Comparison of ENCODE assay signal across 8 mouse cellular contexts in the genomic region with DNA sequence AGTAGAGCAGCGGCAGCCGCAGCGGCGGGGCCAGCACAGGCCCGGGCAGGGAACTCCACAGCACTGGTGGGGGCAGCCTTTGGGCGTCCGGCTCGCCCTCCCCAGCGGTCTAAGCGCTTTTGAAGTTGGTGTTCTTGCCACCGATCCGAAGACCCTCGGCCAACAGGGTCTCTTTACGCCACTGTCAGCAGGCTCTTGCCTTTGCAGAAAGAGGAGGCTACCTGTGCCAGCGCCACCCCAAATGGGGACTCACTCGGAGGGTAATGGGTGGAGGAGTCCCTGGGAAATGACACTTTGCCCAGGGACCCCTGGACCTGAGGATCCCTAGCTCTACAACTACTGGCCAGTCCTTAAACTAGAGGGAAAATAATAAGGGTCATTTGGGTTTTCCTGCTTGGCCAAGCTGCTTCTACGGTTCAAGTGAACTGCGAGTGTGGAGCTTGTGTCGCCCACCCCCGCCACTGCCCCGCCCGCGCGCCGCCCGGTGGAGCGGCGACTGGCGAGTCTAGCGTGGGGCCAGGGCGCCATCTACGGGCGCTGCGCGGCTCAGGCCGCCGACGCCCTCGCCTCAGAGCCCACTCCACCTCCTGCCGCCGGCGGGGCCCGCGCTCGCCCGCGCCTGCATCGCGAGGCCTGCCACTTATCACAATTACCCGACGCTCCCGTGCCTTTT. TPM values are rescaled to one million over a fixed set of nuclear protein-coding genes. Genes with fewer than 3 reads are reported as not detected.
DNase-seq lines count a peak whose midpoint lies in the region; ATAC-seq lines count a peak whose summit lies in the region.

No protein-coding gene starts in this region.

- H3K27me3 ChIP-seq in kidney, embryonic 16.5 days (ENCODE audit: insufficient read depth, low read length): peaks cover 89% of the 10 kb centered on the region
- peaks cover 88% of the 10 kb centered on the region for H3K27me3 ChIP-seq in stomach, embryonic 16.5 days (ENCODE audit: control insufficient read depth, insufficient read depth, low read length)

- under 1% methylated on average over 52 of the region's 52 CpGs for WGBS in kidney, embryonic 16.5 days
- WGBS in stomach, embryonic 16.5 days: under 1% methylated on average over 52 of the region's 52 CpGs

- H3K4me3 ChIP-seq in kidney, embryonic 16.5 days (ENCODE audit: low read length): peak overlapping the region; percentile 41
- peak overlapping the region; percentile 42 for H3K4me3 ChIP-seq in stomach, embryonic 16.5 days (replicated peaks; ENCODE audit: low read length)

- no peaks in the 10 kb centered on the region for H3K36me3 ChIP-seq in kidney, embryonic 16.5 days (ENCODE audit: insufficient read depth, low read length)
- H3K36me3 ChIP-seq in stomach, embryonic 16.5 days (ENCODE audit: control insufficient read depth, insufficient read depth, low read length): no peaks in the 10 kb centered on the region

- intact Hi-C loops in left cerebral cortex, postnatal 25 days (cut with DNase I): no loop called here

- peaks cover 32% of the 10 kb centered on the region for H3K4me1 ChIP-seq in kidney, embryonic 16.5 days (ENCODE audit: insufficient read depth, low read length)
- peaks cover 16% of the 10 kb centered on the region for H3K4me1 ChIP-seq in stomach, embryonic 16.5 days (ENCODE audit: control insufficient read depth, insufficient read depth, low read length)

- ATAC-seq in granulocyte monocyte progenitor cell, adult 5-6 weeks (replicated peaks; ENCODE audit: poor library complexity, severe bottlenecking): peak; percentile 68
- peak; percentile 47; the same call in 1 of the 2 replicates for ATAC-seq in kidney, embryonic 16.5 days (ENCODE audit: low FRiP score, low TSS enrichment)
- ATAC-seq in megakaryocyte, adult 5-6 weeks (ENCODE audit: poor library complexity, severe bottlenecking): peak; percentile 38; the same call in 1 of the 2 replicates
- ATAC-seq in stomach, embryonic 16.5 days (ENCODE audit: insufficient read depth, low FRiP score): peak; percentile 73; the same call in 1 of the 2 replicates

- no peaks in the 10 kb centered on the region; the same call in 1 of the 2 replicates for H3K9me3 ChIP-seq in kidney, embryonic 16.5 days (ENCODE audit: low read length)
- 0 out of 2 replicates have a peak, but pooled peaks cover 5% of the 10 kb centered on the region for H3K9me3 ChIP-seq in stomach, embryonic 16.5 days (replicated peaks; ENCODE audit: control insufficient read depth, low read length)

- peak; percentile 34 for DNase-seq in right cerebral cortex, postnatal 25 days
- DNase-seq in right cerebral cortex, postnatal 36 days (ENCODE audit: low spot score in 2 of 2): no peak
- DNase-seq in cerebellum, postnatal 4 days (ENCODE audit: low spot score in 2 of 2): peak; percentile 58 to 82
- DNase-seq in left cerebral cortex, postnatal 25 days (ENCODE audit: low spot score in 2 of 2): no peak

- H3K9ac ChIP-seq in kidney, embryonic 16.5 days (replicated peaks; ENCODE audit: low read length): no peak overlapping the region
- no peak overlapping the region for H3K9ac ChIP-seq in stomach, embryonic 16.5 days (ENCODE audit: low read length)

- H3K4me2 ChIP-seq in kidney, embryonic 16.5 days (replicated peaks; ENCODE audit: low read depth, low read length): peak overlapping the region; percentile 56
- H3K4me2 ChIP-seq in stomach, embryonic 16.5 days (ENCODE audit: low read depth, low read length): peak overlapping the region; percentile 61

- H3K27ac ChIP-seq in kidney, embryonic 16.5 days (ENCODE audit: low read length): no peak overlapping the region
- H3K27ac ChIP-seq in stomach, embryonic 16.5 days (ENCODE audit: low read length): no peak overlapping the region

RNA-seq across cellular contexts. Expression of a gene that starts 7.0 kb away (rescaled TPM):
- total RNA-seq in granulocyte monocyte progenitor cell, adult 5-6 weeks (2014; fragmentation: Nextera tagmentation): 0.56 TPM in 1 of 2 replicates, not detected in the other
- not detected in 2 replicates for total RNA-seq in granulocyte monocyte progenitor cell, adult 5-6 weeks (2017)
- 0.45 and 0.75 TPM in 2 replicates for polyA plus RNA-seq in kidney, embryonic 16.5 days (2015; fragmentation: Nextera tagmentation; extraction: Ambion mirVana)
- total RNA-seq in megakaryocyte, adult 5-6 weeks (2015): 0.47 and 0.68 TPM in 2 replicates
- total RNA-seq in megakaryocyte, adult 5-6 weeks (2017): 0.45 and 0.62 TPM in 2 replicates
- polyA plus RNA-seq in stomach, embryonic 16.5 days (2015; fragmentation: Nextera tagmentation; extraction: Ambion mirVana): 0.79 and 0.84 TPM in 2 replicates
- under 1 TPM; 0.78 to 0.85 TPM for total RNA-seq in left cerebral cortex, postnatal 25 days (2021)

Comparison
In these comparisons a context has a peak if more than half of its experiments do, and no peak if none do; other contexts are left out.
1. DNase-seq: peak in right cerebral cortex, postnatal 25 days (single experiment) and cerebellum, postnatal 4 days (2 of 2); none in right cerebral cortex, postnatal 36 days (0 of 2) and left cerebral cortex, postnatal 25 days (0 of 2).
2. Peak in every context shown above with its lines, with median percentiles within 50 percentile points of each other: ATAC-seq.